Mouse (Mus musculus) heart, postnatal 25 days (tissue): ENCODE measurements around the gene Aldh1a1. TPM values are rescaled to one million over a fixed set of nuclear protein-coding genes. Genes with fewer than 3 reads are reported as not detected.
"Not testable (repeated sequence)": the region's sequence is repeated elsewhere in the genome, so short reads cannot be mapped to it uniquely, and the experiment has no call there.

Experiments
- DNase-seq: peaks from one replicate; pipeline ENCODE4 v3.0.0; 2022; ENCODE audit warnings: low spot score
- intact Hi-C: fragments of 180-260 bp; cut with DNase I; formaldehyde crosslinking; loops from one replicate; pipeline ENCODE4 v1.15.1; 2025
- total RNA-seq, 2 experiments: library from RNA; stranded (reverse); gene quantifications; 2 replicates each; pipeline ENCODE4 v1.2.3; 2021

Gene Aldh1a1
- total RNA-seq, 2 experiments from 2014 or later = 19.2 to 20.9 TPM

DNA sequence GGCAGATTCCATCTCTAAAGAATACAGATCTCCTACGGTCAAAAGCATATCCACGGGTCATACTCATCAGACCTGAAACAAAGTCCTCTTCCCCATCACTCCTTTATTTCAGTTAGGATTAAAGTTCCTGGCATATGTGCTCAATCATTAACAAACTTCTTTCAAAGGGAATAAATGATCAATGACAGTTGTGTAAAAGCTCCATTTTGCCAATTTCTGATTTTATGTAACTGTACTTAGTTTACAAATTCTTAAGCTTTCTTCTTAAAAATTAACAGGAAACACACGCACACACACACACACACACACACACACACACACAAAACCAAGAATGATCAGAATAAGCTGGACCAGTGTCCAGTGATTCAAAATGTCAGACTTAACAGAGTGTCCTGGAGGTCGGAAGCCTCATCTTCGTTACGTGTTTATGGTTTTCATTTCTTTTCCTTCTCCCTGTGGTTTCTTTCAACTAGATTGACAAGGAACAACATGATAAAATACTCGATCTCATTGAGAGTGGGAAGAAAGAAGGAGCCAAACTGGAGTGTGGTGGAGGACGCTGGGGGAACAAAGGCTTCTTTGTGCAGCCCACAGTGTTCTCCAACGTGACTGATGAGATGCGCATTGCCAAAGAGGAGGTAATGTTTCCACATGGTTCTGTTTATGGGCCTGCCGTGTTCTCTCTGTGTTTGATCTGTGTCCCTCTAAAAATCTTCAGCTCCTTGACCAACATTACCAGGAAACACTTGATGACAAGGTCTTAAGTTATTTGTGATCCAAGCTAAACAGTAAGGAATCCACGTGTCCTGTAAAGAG, 141.6 kb downstream of the Aldh1a1 start:
- DNase-seq = peak; percentile 16
- intact Hi-C loops = no loop called here

DNA sequence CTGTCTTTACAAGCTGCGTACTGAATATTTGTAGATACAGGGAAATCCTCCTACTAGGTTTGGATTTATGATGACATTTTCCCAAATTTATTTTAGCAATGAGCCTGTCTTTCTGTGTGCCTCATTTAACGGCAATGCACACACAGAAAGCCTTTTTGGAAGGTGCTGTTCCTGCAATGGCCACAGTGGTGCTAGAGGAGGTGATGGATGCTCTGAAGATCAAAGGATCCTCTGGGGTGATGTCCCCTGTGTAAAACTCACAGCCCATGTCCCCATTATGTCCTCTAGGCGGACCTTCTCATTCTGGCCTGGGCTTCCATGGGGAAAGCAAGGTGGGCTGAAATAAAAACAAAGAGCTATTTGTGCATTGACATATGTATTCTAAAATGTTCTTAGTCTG, 151.8 kb downstream of the Aldh1a1 start:
- DNase-seq = no peak
- intact Hi-C loops = no loop called here

DNA sequence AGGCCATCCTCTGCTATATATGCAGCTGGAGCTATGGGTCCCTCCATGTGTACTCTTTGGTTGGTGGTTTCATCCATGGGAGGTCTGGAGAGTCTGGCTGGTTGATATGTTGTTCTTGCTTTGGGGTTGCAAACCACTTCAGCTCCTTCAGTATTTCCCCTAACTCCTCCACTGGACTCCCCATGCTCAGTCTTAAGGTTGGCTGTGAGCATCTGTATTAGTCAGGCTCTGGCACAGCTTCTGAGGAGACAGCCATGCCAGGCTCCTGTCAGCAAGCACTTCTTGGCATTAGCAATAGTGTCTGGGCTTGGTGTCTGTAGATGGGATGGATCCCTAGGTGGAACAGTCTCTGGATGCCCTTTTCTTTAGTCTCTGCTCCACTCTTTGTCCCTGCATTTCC, 155.0 kb downstream of the Aldh1a1 start:
- DNase-seq, intact Hi-C loops: not testable (repeated sequence)

DNA sequence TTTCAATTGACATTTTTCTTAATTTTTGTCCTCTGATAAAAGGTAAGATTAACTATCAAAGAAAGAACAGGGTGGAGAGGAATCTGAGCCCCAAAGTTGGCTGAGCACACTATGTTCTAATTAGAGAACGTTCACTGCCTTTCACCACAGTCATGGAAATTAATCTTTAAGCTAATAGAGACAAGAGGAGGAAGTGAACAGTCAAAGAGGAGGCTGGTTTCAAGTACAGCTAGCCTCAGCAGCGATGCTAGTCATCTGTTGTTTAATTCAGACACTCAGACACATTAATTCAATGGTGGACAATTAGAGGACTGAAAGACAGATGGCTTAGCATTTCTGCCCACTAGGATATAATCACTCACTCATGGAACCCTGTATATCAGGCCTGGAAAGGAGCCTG, 157.5 kb downstream of the Aldh1a1 start:
- intact Hi-C loops = no loop called here
- DNase-seq = no peak

DNA sequence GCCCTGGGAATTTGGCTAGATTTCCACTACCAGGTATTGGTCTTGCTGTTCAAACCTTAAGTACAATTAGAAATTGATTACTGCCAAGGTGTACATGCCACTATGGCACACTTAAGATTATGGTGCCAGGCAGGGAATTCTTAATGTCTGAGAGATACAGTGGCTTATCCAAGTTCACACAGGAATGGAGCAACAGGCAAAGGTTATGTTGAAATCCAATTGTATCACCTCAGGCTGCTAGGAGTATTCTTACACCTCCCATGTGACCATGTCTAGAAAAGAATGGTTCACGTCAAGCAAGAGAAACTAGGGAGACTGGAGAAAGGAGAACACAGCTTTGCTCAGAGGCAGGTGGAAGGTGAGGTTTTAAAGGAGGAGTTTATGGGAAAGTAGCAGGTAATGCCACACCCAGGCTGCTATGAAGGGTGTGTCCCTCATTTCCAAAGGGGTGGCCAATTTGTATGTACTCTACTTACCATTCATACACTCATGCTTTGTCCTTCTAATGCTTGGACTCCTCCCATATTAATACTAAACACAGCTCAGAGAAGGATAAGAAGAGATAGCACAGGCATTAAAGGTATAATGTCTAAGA, 160.7 kb downstream of the Aldh1a1 start:
- intact Hi-C loops = no loop called here

DNA sequence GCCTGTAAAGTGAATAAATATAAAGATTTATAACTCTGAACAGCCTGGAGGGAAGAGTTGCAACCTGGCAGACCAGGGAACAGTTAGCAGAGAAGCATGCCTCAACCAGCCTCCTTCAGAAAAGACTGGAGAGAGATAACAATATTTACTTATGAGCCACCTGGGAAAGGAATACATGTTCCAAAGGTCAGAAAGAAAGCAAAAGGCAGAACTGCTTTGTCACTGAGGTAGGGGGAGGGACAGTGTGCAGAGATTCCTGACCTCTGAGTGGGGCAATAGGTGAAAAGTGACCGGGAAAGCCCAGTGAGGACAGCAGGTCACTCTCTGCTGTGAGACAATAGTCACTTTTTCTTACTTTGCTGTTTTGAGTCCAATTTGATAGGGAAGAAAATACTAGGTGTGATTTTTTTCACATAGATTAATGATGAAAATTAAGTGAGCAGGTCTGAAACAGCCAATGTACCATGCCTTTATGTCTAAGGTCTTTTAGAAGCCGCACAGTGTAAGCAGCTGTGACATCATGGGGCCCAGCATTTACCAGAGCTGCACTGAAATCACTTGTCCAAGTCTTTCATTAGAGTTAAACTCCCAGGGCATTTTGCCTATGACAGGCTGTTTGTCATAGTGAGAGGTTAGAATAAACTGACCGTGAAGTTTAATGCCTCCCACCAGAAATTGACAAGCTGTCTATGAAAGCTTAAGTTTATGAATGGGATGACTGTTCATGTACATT, 161.8 kb downstream of the Aldh1a1 start:
- intact Hi-C loops = no loop called here
- DNase-seq = no peak

More for the DNA sequence above, 160.7 kb downstream of the Aldh1a1 start:
- DNase-seq = no peak

DNA sequence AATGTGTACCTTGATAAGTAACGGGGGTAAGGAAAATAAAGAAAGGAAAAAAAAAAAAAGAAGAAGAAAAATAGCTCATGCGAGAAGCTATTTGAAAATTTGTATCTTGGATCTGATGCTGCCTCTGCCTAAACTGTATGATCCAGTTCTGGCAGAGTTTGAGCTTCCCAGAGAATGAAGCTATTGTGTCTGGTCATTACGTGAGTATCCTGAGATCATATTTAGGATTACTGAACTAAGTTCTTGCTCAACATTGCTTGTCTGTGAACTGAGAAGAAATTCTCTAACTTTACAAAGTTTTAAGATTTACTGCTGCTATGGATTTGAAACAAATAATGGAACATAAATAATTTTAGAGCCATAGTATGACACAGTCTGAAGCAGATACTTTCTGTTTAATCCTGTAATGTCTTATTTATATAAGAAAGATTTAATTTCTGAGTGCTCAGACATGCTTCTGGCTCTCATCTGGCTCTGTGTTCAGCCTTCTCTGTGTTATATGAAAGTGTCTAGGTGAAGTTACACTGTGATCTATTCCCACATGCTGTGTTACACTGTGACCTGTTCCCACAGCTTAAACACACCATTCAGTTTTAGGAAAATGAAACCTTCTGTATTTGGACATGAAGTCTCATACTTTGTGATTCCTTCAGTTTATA, 185.3 kb downstream of the Aldh1a1 start:
- intact Hi-C loops = no loop called here
- DNase-seq = no peak

Other genes with a start within 250 kb of the Aldh1a1 start
- 10 to 100 TPM; 21.4 to 25.4 TPM for gene Anxa1, start 101.8 kb upstream of the Aldh1a1 start, total RNA-seq
- gene Aldh1a7, start 234.8 kb downstream of the Aldh1a1 start, total RNA-seq = under 1 TPM; 0.34 to 0.36 TPM